8 mouse cellular contexts compared by ENCODE assay signal in genomic region chr11:120048252-120048556, GRCm38 (mm10). TPM values are rescaled to one million over a fixed set of nuclear protein-coding genes. Genes with fewer than 3 reads are reported as not detected.
DNase-seq lines count a peak whose midpoint lies in the region; ATAC-seq and TF ChIP-seq lines count a peak whose summit lies in the region.

No protein-coding gene starts in this region.

- H3K27ac ChIP-seq in hindbrain, postnatal 0 days, result peak overlapping the region; percentile 94
- peak overlapping the region; percentile 89 for H3K27ac ChIP-seq in midbrain, embryonic 14.5 days (replicated peaks; ENCODE audit: low read depth, low read length)

- no peaks in the 10 kb centered on the region for H3K36me3 ChIP-seq in hindbrain, postnatal 0 days (ENCODE audit: insufficient read depth, low read length)
- no peaks in the 10 kb centered on the region for H3K36me3 ChIP-seq in midbrain, embryonic 14.5 days (ENCODE audit: control insufficient read depth, insufficient read depth, low read length)

- H3K4me1 ChIP-seq in hindbrain, postnatal 0 days (ENCODE audit: insufficient read depth, low read length), result peaks cover 23% of the 10 kb centered on the region
- peaks cover 39% of the 10 kb centered on the region for H3K4me1 ChIP-seq in midbrain, embryonic 14.5 days (ENCODE audit: control insufficient read depth, insufficient read depth, low read length)

- ATAC-seq in hindbrain, postnatal 0 days, result peak; percentile 48; the same call in 1 of the 2 replicates
- ATAC-seq in midbrain, embryonic 14.5 days (ENCODE audit: low FRiP score, low TSS enrichment), result no peak; the same call in 1 of the 2 replicates
- no peak for ATAC-seq in megakaryocyte-erythroid progenitor cell, adult 5-6 weeks (replicated peaks; ENCODE audit: low FRiP score, low TSS enrichment, poor library complexity, severe bottlenecking)

- H3K9ac ChIP-seq in hindbrain, postnatal 0 days (replicated peaks; ENCODE audit: low read length), result peak overlapping the region; percentile 83
- H3K9ac ChIP-seq in midbrain, embryonic 14.5 days (replicated peaks; ENCODE audit: low read length), result peak overlapping the region; percentile 94; the same call in 1 of the 2 replicates

- under 1% methylated on average over 22 of the region's 23 CpGs for WGBS in hindbrain, postnatal 0 days
- WGBS in midbrain, embryonic 14.5 days, result 2% methylated on average over 23 of the region's 23 CpGs

- intact Hi-C loops in gastrocnemius, postnatal 14 days (cut with DNase I; ENCODE audit: low total_unique reads), result no loop called here

- peak; percentile 67 to 73 for DNase-seq in left cerebral cortex, adult 18-20 months (ENCODE audit: low spot score in 2 of 2)
- DNase-seq in left cerebral cortex, adult 8-10 months (ENCODE audit: low spot score in 2 of 2), result no peak
- DNase-seq in embryo, embryonic 11 days, result peak; percentile 79
- peak; percentile 87 for DNase-seq in hindbrain, postnatal 0 days (ENCODE audit: low spot score)
- DNase-seq in midbrain, embryonic 14.5 days, result peak; percentile 86
- no peak for DNase-seq in gastrocnemius, postnatal 14 days
- no peak for DNase-seq in thymus, postnatal 36 days

- H3K9me3 ChIP-seq in hindbrain, postnatal 0 days (ENCODE audit: low read length), result no peaks in the 10 kb centered on the region
- H3K9me3 ChIP-seq in midbrain, embryonic 14.5 days (ENCODE audit: control insufficient read depth, low read length), result no peaks in the 10 kb centered on the region

- H3K4me3 ChIP-seq in hindbrain, postnatal 0 days (ENCODE audit: low read length), result peak overlapping the region; percentile 67
- H3K4me3 ChIP-seq in midbrain, embryonic 14.5 days (replicated peaks; ENCODE audit: low read depth, low read length), result peak overlapping the region; percentile 68

- peak overlapping the region; percentile 85 for H3K4me2 ChIP-seq in hindbrain, postnatal 0 days (ENCODE audit: low read depth, low read length)
- H3K4me2 ChIP-seq in midbrain, embryonic 14.5 days (ENCODE audit: low read length), result peak overlapping the region; percentile 89

- no peaks in the 10 kb centered on the region for H3K27me3 ChIP-seq in hindbrain, postnatal 0 days (ENCODE audit: insufficient read depth, low read length)
- no peaks in the 10 kb centered on the region; the same call in 1 of the 2 replicates for H3K27me3 ChIP-seq in midbrain, embryonic 14.5 days (ENCODE audit: control insufficient read depth, insufficient read depth, low read length)

- peak; percentile 53; the same call in 1 of the 2 replicates for TF ChIP-seq CTCF in hindbrain, postnatal 0 days (IDR thresholded peaks at IDR 0.05; ENCODE audit: low read depth)

RNA-seq across cellular contexts. Expression of gene Aatk, which starts 1.2 kb away (rescaled TPM):
- 100 to 1,000 TPM; 185 to 187 TPM for total RNA-seq in left cerebral cortex, adult 18-20 months (2021)
- 100 to 1,000 TPM; 217 to 244 (median 225) TPM for total RNA-seq in left cerebral cortex, adult 8-10 months (2022)
- total RNA-seq in hindbrain, postnatal 0 days (2014; rRNA removed), result 161 and 184 TPM in 2 replicates
- polyA plus RNA-seq in hindbrain, postnatal 0 days (2015; fragmentation: Nextera tagmentation; extraction: Ambion mirVana), result 33.3 and 35.5 TPM in 2 replicates
- polyA plus RNA-seq in midbrain, embryonic 14.5 days (2014; fragmentation: Nextera tagmentation; extraction: Ambion mirVana), result 34.6 and 36.1 TPM in 2 replicates
- 0.62 TPM in 1 of 2 replicates, not detected in the other for total RNA-seq in megakaryocyte-erythroid progenitor cell, adult 5-6 weeks (2014; fragmentation: Nextera tagmentation)
- total RNA-seq in megakaryocyte-erythroid progenitor cell, adult 5-6 weeks (2017), result not detected in 2 replicates
- 10 to 100 TPM in 1 of 2 experiments, 1 to 10 TPM in 1; 9.4 to 17.0 TPM for total RNA-seq in gastrocnemius, postnatal 14 days (2021)

RNA-seq across cellular contexts. Expression of gene Cep131, which starts 38.4 kb away (rescaled TPM):
- total RNA-seq in left cerebral cortex, adult 18-20 months (2021), result 10 to 100 TPM; 20.6 to 31.9 TPM
- 10 to 100 TPM; 29.8 to 37.4 (median 32.2) TPM for total RNA-seq in left cerebral cortex, adult 8-10 months (2022)
- total RNA-seq in hindbrain, postnatal 0 days (2014; rRNA removed), result 18.5 and 18.7 TPM in 2 replicates
- polyA plus RNA-seq in hindbrain, postnatal 0 days (2015; fragmentation: Nextera tagmentation; extraction: Ambion mirVana), result 23.3 and 26.4 TPM in 2 replicates
- 27.6 and 31.9 TPM in 2 replicates for polyA plus RNA-seq in midbrain, embryonic 14.5 days (2014; fragmentation: Nextera tagmentation; extraction: Ambion mirVana)
- 9.6 and 18.9 TPM in 2 replicates for total RNA-seq in megakaryocyte-erythroid progenitor cell, adult 5-6 weeks (2014; fragmentation: Nextera tagmentation)
- total RNA-seq in megakaryocyte-erythroid progenitor cell, adult 5-6 weeks (2017), result 18.1 and 22.3 TPM in 2 replicates
- 1 to 10 TPM; 7.9 to 8.5 TPM for total RNA-seq in gastrocnemius, postnatal 14 days (2021)

RNA-seq across cellular contexts. Expression of gene Tepsin, which starts 50.3 kb away (rescaled TPM):
- 10 to 100 TPM; 14.8 TPM for total RNA-seq in left cerebral cortex, adult 18-20 months (2021)
- total RNA-seq in left cerebral cortex, adult 8-10 months (2022), result 10 to 100 TPM; 15.7 to 17.7 (median 17.0) TPM
- 30.6 and 31.6 TPM in 2 replicates for total RNA-seq in hindbrain, postnatal 0 days (2014; rRNA removed)
- polyA plus RNA-seq in hindbrain, postnatal 0 days (2015; fragmentation: Nextera tagmentation; extraction: Ambion mirVana), result 13.8 and 14.8 TPM in 2 replicates
- polyA plus RNA-seq in midbrain, embryonic 14.5 days (2014; fragmentation: Nextera tagmentation; extraction: Ambion mirVana), result 15.9 and 18.0 TPM in 2 replicates
- 12.8 and 24.1 TPM in 2 replicates for total RNA-seq in megakaryocyte-erythroid progenitor cell, adult 5-6 weeks (2014; fragmentation: Nextera tagmentation)
- total RNA-seq in megakaryocyte-erythroid progenitor cell, adult 5-6 weeks (2017), result 5.0 and 6.0 TPM in 2 replicates
- 1 to 10 TPM; 5.1 to 6.6 TPM for total RNA-seq in gastrocnemius, postnatal 14 days (2021)

RNA-seq across cellular contexts. Expression of gene Ndufaf8, which starts 50.5 kb away (rescaled TPM):
- total RNA-seq in left cerebral cortex, adult 18-20 months (2021), result 10 to 100 TPM; 41.5 to 43.4 TPM
- 10 to 100 TPM; 27.8 to 44.9 (median 35.4) TPM for total RNA-seq in left cerebral cortex, adult 8-10 months (2022)
- 56.1 and 82.6 TPM in 2 replicates for total RNA-seq in hindbrain, postnatal 0 days (2014; rRNA removed)
- polyA plus RNA-seq in hindbrain, postnatal 0 days (2015; fragmentation: Nextera tagmentation; extraction: Ambion mirVana), result 62.7 and 70.2 TPM in 2 replicates
- polyA plus RNA-seq in midbrain, embryonic 14.5 days (2014; fragmentation: Nextera tagmentation; extraction: Ambion mirVana), result 61.2 and 61.3 TPM in 2 replicates
- 36.8 and 74.1 TPM in 2 replicates for total RNA-seq in megakaryocyte-erythroid progenitor cell, adult 5-6 weeks (2014; fragmentation: Nextera tagmentation)
- total RNA-seq in megakaryocyte-erythroid progenitor cell, adult 5-6 weeks (2017), result 21.2 and 41.9 TPM in 2 replicates
- total RNA-seq in gastrocnemius, postnatal 14 days (2021), result 10 to 100 TPM; 36.5 to 45.6 TPM

Comparison
In these comparisons a context has a peak if more than half of its experiments do, and no peak if none do; other contexts are left out.
1. DNase-seq: peak in left cerebral cortex, adult 18-20 months (2 of 2), embryo, embryonic 11 days (single experiment), hindbrain, postnatal 0 days (single experiment) and midbrain, embryonic 14.5 days (single experiment); none in left cerebral cortex, adult 8-10 months (0 of 2), gastrocnemius, postnatal 14 days (single experiment) and thymus, postnatal 36 days (0 of 2).
2. RNA of gene Aatk, which starts 1.2 kb away (total RNA-seq): 217 to 244 TPM in left cerebral cortex, adult 8-10 months, 185 to 187 TPM in left cerebral cortex, adult 18-20 months, 161 to 184 TPM in hindbrain, postnatal 0 days and 9.4 to 17.0 TPM in gastrocnemius, postnatal 14 days; 0.62 TPM in megakaryocyte-erythroid progenitor cell, adult 5-6 weeks; every median in the first group is over 4 times any median in the second.